Mouse (Mus musculus) left cerebral cortex, adult 18-20 months (tissue): ENCODE data around the gene Cel. TPM values are rescaled to one million over a fixed set of nuclear protein-coding genes. Genes with fewer than 3 reads are reported as not detected.

Experiments
- DNase-seq, 2 experiments: peaks; one replicate each; pipeline ENCODE4 v3.0.0; 2021 to 2022; ENCODE audit warnings: low spot score in 2 of 2, mixed read lengths in 1 of 2
- total RNA-seq, 2 experiments: library from RNA; stranded (reverse); gene quantifications; 2 replicates each; pipeline ENCODE4 v1.2.3; 2021

Cel gene
- total RNA-seq, 2 experiments from 2014 or later: not detected

DNA sequence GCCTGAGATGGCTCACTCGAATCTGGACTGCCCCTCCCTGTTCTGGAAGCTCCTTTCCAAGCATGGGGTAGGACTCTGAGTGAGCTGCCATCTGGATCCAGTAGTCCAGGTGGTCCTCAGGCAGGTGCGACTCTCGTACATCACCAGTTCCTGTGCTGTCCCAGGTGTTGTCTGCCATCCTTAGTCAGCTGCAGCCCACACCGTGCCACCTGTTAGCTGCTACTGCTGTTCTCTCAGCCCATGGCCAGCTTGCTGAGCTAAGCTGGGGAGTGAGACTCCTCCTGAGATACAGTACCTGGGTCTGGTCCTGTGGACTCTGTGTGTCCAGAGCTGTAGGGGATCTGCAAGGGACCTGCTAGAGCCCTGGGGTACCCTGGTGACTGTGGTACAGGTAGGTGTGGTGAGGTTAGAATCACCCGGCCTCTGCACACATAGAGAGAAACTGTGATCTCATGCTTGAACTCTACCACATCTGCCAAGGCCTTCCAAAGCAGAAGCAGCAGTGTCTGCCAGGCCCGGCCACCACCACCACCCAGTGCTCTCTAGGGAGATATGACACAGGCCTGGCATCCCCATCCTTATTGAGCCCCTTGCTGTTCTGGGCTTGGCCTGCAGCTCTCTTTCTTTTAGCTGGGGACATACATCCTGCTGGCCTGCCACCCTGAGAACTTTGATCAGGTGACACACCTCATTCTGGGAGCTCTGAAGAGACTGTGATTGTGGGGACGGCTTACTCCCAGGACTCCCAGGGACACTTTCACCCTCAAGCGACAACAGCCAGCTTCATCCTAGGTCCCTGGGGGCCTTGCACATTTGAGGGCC is 25.0 kb downstream of the Cel start:
- DNase-seq: no peak

DNA sequence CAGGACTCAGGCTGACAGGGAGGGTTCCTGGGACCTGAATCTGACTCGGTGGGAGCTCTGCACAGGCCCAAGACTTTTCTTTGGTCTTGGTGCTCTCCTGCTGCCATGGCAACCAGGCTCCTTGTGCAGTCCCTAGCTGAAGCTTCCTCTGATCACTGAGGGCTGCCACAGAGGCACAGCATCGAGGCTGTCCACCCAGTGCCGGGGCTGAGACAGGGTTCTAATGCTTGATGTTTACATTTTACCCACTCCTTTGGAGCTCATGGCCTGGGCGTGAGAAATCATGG is 25.6 kb downstream of the Cel start:
- no peak for DNase-seq

DNA sequence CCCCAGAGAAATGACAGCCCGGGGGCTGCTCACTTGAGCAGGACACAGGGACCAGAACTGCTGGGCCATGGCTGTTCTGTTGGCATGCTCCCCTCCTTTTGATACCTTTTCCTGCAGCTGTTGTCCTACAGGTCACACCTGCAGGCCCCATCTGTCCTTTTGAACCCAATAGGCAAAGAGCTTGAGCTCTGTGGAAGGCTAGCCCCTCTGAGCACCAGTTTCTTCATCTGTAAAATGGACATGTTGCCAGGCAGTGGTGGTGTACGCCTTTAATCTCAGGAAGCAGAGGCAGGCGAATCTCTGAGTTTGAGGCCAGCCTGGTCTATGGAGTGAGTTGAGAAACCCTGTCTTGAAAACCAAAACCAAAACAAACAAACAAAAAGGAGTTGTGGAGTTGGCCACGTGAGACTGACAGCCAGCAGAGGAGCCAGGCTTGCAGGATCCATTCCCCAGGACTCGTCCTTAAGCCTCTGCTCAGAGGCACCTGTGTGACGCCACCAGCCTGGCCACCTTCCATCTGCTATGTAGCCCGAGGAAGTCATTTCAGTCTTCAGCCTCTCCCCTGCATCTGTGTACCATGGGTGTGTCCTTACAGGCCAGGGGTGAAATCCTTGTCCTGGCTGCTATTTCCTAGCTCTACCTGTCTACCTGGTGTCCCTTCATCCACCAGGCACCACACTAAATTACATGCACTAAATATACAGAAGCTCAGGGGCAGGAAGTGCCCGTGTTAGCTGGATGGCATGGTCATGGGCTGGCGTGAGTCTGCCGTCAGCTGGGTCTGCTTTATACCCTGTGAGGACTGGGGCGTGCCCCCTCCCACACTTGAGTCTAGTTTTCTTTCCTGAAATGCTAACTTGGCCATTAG is 26.2 kb downstream of the Cel start:
- DNase-seq: no peak

DNA sequence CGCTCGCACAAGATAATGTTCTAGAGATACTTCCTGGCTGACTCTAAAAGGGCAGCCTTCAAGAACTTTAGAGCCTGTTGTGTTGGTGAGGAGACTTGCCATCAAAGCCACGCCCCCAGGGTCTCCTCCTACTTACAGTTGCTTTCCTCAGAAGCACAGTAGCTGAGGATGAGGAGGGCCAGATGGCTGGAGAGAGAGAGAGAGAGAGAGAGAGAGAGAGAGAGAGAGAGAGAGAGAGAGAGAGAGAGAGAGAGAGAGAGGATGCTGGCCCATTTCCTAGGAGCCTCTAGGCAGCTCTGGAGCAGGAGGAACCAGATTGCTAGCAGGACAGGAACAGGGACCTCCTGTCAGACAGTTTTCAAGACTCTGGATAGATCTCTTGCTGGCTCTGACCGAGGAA is 27.0 kb downstream of the Cel start:
- DNase-seq: no peak

DNA sequence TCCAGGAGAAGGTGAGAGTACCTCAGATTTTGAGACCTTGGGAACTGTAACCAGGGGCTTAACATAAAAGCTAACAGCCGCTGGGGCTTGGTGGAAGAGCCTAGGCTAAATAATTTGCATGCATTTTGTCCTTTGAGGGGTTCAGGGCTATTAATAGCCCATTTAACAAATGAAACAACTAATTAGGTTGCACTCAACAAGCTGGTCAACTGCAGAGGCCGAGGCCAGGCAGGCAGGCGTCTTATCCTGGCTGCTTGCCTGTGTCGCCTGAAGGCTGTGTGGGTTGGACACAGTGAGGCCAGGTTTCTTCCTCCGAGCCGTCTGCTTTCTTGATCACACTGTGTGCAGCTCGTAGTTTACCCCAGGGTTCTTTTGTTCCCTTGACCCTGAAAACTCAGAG is 27.6 kb downstream of the Cel start:
- DNase-seq: peak; percentile 58 to 72

DNA sequence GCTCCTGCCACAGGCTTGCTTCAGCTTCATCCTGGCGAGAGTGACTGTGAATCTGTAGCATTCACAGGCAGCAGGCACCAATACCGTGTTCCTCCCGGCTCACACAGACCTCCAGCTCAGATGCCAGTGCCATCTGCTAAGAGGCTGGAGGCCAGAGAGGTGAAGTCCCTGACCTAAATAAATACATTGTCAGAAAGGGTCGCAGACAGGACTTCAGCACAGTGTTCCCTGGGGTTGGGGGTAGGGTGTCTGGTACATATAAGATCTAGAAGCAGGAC is 28.0 kb downstream of the Cel start:
- no peak for DNase-seq

DNA sequence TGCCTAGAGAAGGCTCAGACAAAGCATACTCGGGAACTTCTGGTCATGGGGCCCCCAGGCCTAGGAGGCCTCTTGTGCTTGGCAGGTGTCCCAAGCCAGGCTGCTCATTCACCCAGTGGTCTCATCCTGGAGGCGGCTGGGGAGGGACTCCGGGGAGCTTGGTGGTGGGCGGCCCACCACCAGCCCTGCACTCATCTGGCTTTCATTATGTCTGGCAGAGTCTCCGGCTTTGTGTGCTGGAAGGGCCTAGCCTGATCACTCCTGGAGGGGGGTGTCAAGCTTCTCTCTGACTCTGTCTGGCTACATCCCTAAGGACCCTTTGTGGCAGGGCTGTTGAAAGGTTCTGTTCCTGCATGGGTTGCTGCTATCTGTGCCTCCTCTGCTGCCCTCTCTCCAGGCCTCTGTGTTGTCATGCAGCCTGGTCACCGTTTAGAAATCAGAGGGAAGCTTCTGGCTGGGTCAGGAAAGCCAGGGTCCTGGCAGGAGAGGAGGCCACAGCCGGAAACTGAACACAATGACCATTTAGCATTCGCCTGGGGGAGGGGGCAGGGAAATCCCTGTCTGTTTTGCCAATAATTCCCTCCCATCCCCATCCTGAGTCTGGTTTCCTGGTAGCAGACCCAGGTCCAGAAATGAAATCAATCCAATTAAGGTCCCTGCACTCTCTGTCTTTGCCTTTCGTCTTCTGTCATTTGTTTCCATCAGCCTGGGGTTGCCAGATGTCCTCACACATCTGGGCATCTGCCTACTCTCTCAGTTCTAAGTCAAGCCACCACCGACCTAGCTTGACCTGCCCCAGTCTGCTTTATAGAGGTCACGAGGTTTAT is 28.6 kb downstream of the Cel start:
- DNase-seq: no peak

DNA sequence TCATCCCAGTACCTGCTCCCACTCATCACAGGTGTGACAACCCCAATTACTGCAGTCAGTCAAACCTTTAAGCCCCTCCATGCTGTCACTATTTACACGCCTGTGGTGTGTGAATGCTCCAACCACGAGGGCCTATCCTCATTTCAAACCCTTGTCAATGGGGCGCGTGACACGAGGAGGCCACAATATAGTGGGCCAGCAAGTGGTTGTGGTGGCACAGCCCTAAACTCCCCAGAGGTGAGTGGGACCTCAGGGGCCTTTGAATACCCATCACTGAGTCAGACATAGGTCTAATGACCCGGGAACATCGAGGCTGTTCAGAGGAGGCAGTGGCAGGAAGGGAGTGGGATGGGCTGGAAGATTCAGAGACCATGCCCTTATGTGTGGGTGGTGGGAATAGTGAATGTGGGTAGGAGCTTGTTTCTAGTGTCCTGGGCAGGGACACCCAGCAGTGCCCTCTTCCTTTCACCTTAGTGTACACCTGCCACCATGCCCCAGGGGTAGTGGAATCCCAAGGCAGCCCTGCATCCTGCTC is 29.2 kb downstream of the Cel start:
- DNase-seq: no peak

DNA sequence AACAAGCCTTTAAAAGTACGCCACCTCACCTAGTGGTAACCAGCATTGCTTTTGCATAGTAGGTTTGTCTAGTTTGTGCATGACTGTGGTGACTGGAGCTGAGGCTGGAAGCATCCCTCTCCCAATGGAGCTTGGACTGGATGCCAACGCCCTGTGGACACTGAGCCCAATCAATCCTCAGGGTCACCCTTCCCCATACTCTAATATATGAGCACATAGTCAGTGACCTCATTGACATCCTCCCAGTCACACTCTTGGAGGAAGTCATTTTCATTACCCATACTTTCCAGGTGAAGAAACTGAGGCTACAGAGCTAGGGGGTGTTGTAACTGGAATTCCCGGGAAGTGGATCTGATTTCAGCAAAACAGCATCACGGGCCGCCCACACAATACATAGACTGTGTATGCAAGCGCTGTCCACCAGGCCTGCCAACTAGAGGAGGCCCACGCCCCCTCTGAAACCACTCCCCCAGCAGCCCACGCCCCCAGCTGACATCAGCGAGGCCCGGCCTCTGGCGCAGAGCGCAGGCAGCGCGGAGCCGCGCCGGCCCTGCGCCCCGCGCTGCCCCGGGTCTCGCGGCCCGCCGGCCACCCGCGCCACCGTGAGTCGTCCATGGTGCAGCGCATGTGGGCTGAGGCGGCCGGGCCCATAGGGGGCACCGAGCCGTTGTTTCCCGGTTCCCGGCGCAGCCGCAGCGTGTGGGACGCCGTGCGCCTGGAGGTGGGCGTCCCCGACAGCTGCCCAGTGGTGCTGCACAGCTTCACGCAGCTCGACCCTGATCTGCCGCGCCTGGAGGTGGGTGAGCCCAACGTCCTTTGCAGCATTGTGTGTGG is 30.0 kb downstream of the Cel start:
- peak; percentile 86 to 89 for DNase-seq

DNA sequence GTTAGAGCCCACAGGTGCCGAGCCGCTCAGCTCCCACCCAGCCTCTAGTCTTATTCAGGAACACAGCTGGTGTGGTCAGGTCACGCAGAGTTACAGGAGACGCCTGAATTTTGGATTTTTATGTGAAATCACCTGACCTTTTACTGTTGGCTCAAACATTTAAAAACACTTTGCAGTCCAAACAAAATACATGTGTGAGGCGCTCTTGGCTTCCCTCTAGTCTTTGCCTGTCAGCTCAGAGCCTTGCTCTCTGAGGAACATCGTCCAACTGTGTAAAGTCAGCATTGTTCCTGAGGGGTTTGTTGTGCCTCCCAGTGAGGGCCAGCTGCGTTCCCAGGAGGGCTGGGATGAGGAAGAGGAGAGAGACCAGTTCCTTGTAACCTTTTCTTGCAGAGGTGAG is 32.9 kb downstream of the Cel start:
- DNase-seq: no peak

DNA sequence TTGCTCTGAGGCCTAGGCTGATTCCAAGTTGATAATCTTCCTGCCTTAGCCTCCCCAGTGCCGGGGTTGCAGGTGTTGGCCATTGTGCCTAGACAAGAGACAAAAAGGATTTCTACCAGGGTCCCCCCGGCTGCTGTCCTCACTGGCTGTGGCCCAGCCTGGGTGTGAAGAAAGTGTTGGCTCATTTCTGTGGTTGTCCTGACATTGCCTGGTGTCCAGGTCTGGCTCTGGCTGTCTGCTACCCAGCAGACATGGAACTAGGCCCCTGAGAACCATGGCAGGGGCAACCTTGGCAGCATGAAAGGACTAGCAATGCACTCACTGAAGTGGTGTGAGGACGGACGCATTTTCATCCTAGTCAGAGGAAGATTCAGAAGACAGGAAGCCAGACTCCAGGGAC is 33.3 kb downstream of the Cel start:
- no peak for DNase-seq

DNA sequence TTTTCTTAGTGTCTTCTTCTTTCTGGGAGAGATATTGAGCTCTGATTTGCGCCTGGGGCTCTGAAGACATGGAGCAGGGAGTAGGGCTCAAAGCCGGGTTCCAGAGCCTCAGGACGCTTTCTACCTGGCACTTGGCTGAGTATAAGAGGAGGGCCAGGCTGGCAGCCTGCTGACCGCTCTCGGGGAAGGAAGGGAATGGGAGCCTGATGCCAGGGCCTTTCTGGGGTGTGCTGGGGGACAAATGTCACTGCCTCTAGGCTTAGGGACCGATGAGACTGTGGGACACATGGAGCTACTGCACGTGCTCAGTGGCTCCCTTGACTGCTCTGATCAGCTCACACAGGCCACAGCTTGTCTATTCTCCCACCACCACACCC is 34.9 kb downstream of the Cel start:
- DNase-seq: no peak

DNA sequence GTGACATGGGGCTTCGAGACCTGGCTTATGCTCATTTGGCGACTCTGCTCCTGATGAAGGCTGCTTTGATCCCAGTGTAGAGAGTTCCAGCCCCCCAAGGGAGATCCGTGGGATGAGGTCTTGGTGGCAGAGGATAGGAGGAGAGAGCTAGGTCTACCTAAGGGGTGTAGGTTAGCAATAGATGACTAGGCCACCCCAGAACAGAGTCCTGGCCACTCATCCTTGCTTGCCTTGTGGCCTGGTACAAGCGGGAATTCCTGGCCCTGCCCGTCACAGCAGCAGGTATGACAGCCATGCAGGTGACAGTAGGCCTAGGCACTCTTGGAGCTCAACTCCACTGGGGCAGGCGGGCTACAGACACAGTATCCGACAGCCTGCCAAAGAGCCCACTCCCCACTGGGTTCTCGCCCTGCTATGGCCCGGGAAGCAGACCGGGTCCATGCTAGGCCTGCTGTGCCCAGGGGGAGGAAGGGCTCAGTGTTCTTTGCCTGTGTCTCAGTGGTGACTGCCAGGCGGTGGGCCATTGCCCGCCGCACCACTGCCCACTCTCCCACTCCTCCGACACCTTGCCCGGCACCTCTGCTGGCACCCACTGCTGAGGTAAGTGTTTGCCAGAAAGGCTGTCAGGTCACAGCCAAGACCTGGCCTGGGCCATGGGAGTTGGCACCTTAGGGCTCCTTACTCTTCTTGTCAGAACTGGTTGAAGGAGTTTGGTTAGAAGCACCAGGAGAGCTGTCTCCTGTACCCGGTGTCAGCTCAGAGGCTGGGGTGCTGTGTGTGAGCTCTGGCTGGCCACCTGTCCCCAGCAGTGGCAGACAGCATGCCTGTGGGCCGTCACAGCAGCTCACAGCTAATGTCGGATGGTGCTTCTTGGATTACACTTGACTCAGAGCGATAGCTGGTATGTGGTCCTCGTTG is 35.5 kb downstream of the Cel start:
- no peak for DNase-seq

DNA sequence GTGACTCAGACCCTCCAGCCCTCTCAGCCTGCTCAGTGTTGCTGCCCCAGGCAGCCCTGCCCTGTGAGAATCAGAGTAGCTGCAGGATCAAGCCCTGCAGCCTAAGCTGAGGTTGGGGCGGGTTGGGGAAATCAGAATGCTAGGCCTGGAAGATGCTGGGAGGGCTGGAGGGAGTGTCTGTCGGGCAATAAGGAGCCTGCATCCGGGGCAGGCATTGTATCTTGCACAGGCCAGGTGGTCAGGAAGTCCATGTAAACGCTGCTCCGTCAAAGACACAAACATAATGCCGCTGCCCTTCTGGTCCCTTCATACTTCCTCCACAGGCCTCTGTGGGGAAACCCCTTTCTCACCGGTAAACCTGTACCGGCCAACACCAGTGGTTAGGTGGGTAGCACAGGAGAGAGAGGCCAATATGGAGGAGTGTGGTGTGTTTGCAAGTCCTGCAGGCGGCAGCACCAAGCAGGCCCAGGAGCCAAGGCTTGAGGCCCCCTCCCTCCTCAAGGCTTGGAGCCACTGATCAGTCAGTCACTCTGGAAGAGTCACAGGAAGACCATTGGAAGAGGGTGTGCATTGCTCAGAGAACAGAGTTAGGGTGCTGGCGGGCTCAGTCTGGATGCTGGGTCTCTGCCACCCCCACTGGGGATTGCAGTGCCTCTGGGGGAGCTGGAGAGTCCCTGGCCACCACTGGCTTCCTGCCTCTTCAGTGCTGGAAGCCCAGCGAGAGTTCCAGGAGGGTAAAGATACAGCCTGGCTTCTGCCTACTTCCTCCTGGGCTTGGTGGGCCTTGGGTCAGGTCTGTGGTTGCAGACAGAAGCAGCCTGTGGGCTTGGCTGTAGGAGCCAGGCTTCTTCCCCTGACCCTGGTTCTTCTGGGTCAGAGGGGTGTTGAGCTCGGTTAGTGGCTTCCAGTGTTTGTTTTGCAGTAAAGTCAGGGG is 37.0 kb downstream of the Cel start:
- no peak for DNase-seq

DNA sequence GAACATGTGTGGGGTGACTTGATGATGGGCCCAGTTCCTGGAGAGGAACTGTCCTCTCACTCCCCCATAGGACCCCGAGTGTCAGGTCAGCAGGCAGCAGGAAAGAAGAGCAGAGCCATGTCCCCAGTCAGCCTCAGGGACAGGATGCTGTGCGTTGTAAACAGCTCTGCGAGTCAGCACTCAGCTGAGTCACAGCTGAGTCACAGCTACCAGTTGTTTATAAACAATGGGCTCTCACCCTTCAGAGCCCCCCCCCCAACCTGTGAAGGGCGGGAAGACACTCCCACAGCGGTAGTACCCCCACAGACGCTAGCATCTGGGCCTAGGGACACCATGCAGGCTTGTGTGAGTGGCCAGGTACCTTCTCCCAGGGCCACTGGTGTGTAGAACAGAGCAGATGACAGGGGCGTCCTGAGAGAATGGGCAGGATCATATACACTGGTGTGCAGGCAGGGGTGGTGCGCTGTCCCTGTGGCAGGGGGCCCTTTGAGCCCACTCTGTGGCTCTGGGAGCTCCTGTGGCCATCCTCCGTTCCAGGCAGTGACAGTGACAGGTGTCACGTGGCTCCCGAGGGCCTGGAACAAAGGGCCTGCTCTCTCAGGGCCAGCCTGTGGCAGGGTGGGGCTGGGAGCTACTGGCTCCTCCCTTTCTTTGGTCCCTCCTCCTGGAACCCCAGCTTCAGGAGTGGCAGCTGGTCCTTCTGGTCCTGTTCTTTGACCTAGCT is 37.8 kb downstream of the Cel start:
- DNase-seq: no peak

DNA sequence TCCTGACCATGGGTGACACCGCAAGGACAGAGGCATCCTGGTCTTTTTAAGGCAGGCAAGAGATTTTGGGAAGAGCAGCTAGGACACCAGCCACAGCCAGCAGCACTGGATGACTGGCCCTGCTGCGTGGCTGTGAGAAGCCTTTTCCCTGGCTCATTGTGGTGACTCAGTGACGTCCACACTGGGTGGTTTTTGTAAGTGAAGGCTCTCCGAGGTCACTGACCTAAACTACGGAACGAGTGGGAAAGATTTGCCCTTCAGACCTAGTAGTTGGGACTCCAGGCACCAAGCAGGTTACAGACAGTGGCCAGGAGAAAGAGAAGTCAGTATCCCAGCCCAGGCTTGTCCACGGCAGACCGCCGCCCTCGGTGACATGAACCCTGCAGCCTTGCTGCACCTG is 38.8 kb downstream of the Cel start:
- DNase-seq: no peak

DNA sequence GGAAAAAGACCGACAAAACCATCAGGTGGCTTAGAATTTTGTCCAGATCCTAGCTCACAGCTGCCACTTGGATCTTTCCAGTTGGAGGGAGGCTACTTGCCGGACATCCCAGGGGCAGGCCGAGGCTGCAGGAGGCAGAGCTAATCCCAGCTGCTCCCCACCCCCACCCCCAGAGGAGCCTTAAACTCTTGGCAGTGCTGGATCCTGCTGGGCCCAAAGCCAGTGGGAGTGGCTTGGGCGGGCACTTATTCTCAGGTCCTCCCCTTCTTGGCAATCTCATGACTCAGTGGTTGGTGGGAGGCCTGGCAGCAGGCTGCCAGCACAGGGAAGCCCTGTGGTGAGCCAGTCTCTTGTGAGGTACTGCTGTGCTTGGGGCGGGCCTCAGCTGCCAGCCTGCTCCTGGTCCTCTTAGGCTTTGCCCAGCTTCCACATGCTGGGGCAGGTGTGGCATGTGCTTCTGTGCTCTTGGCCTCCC is 39.5 kb downstream of the Cel start:
- DNase-seq: peak; percentile 88 to 90

DNA sequence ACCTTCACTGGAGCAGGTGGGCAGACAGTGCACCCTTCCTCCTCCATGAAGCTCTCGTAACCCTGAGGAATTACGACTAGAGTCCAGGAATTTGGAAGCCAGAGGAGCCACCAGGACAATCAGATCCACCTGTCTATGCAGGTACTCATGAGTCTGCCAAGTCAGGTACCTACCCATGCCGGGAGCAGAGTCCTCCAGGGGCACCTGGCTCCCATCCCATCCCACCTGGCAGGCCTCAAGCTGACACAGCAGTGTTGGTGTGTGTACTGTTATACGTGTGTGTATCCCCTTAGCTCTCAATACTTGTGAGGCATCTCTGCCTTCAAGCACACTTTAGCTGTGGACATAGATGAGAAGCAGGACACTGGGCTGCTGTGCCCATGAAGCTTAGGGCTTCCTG is 41.0 kb downstream of the Cel start:
- DNase-seq: no peak
